Mouse (Mus musculus) adrenal gland, adult 18-20 months (tissue): Measurements from ENCODE around the gene Gm20890. TPM values are rescaled to one million over a fixed set of nuclear protein-coding genes. Genes with fewer than 3 reads are reported as not detected.
"Not testable (repeated sequence)": the region's sequence is repeated elsewhere in the genome, so short reads cannot be mapped to it uniquely, and the experiment has no call there.

ENCODE experiments used
- DNase-seq, 2 experiments: peaks; one replicate each; pipeline ENCODE4 v3.0.0; 2021 to 2022; ENCODE audit warnings: low spot score in 2 of 2
- long read RNA-seq, 2 experiments: library from polyadenylated mRNA; stranded (forward); transcript quantifications; one replicate each; pipeline ENCODE4 v2.0.0; 2021
- total RNA-seq, 2 experiments: library from RNA; stranded (reverse); gene quantifications; 1 replicate in 1 of 2; 2 replicates in 1 of 2; pipeline ENCODE4 v1.2.3; 2021

The Gm20890 gene
- not detected for total RNA-seq
- long read RNA-seq, experiment 1: 0 reads
- long read RNA-seq, experiment 2: 0 reads

- not testable (repeated sequence) for DNase-seq
These were observed at the start of gene Gm20890 for GRCm38 (mm10) chrY:26776699-26777098. Gene Gm20890 (minus strand): TSS chrY:26776799.
